Mouse (Mus musculus): Measurements from ENCODE around the gene Pacrg. TPM values are rescaled to one million over a fixed set of nuclear protein-coding genes. Genes with fewer than 3 reads are reported as not detected.

The Pacrg gene
- polyA plus RNA-seq, 1 experiment from 2014 or later: 1.8 TPM

- H3K4me1 ChIP-seq (ENCODE audit: control insufficient read depth, insufficient read depth, low read length): no peaks in the 10 kb centered on the region
- no peak for ATAC-seq (ENCODE audit: insufficient number of reproducible peaks, insufficient read depth, low FRiP score, low read depth)
- no peak overlapping the region for H3K4me2 ChIP-seq (replicated peaks; ENCODE audit: low read depth, low read length)
- H3K27me3 ChIP-seq (ENCODE audit: control insufficient read depth, insufficient read depth, low read length): no peaks in the 10 kb centered on the region
- no peaks in the 10 kb centered on the region for H3K36me3 ChIP-seq (ENCODE audit: control insufficient read depth, insufficient read depth, low read length)
- no peak overlapping the region for H3K27ac ChIP-seq (ENCODE audit: low read length)
- H3K9ac ChIP-seq (replicated peaks; ENCODE audit: low read depth, low read length): no peak overlapping the region
- H3K4me3 ChIP-seq (ENCODE audit: low read depth, low read length): no peak overlapping the region
- no peaks in the 10 kb centered on the region for H3K9me3 ChIP-seq (ENCODE audit: control insufficient read depth, low read depth, low read length)
- 75% methylated on average over 3 of the region's 3 CpGs for WGBS
Observed at GRCm38 (mm10) chr17:10549825-10550224, 290.3 kb downstream of the Pacrg start.

GRCm38 (mm10) chr17:10548969-10549368, 291.1 kb downstream of the Pacrg start:
- no peak overlapping the region for H3K27ac ChIP-seq (ENCODE audit: low read length)

GRCm38 (mm10) chr17:10540772-10541171, 299.3 kb downstream of the Pacrg start:
- ATAC-seq (ENCODE audit: insufficient number of reproducible peaks, insufficient read depth, low FRiP score, low read depth): no peak
- H3K9me3 ChIP-seq (ENCODE audit: control insufficient read depth, low read depth, low read length): no peaks in the 10 kb centered on the region
- H3K4me3 ChIP-seq (ENCODE audit: low read depth, low read length): no peak overlapping the region
- no peak overlapping the region for H3K9ac ChIP-seq (replicated peaks; ENCODE audit: low read depth, low read length)
- no peak overlapping the region for H3K4me2 ChIP-seq (replicated peaks; ENCODE audit: low read depth, low read length)
- H3K36me3 ChIP-seq (ENCODE audit: control insufficient read depth, insufficient read depth, low read length): no peaks in the 10 kb centered on the region
- no peak overlapping the region for H3K27ac ChIP-seq (ENCODE audit: low read length)
- no peaks in the 10 kb centered on the region for H3K4me1 ChIP-seq (ENCODE audit: control insufficient read depth, insufficient read depth, low read length)
- 82% methylated on average over 2 of the region's 2 CpGs for WGBS
- no peaks in the 10 kb centered on the region for H3K27me3 ChIP-seq (ENCODE audit: control insufficient read depth, insufficient read depth, low read length)

More at GRCm38 (mm10) chr17:10548969-10549368, 291.1 kb downstream of the Pacrg start:
- no peaks in the 10 kb centered on the region for H3K4me1 ChIP-seq (ENCODE audit: control insufficient read depth, insufficient read depth, low read length)
- no peaks in the 10 kb centered on the region for H3K9me3 ChIP-seq (ENCODE audit: control insufficient read depth, low read depth, low read length)
- 93% methylated on average over 4 of the region's 4 CpGs for WGBS
- no peaks in the 10 kb centered on the region for H3K27me3 ChIP-seq (ENCODE audit: control insufficient read depth, insufficient read depth, low read length)
- H3K9ac ChIP-seq (replicated peaks; ENCODE audit: low read depth, low read length): no peak overlapping the region
- no peak overlapping the region for H3K4me2 ChIP-seq (replicated peaks; ENCODE audit: low read depth, low read length)
- no peak for ATAC-seq (ENCODE audit: insufficient number of reproducible peaks, insufficient read depth, low FRiP score, low read depth)
- H3K36me3 ChIP-seq (ENCODE audit: control insufficient read depth, insufficient read depth, low read length): no peaks in the 10 kb centered on the region
- H3K4me3 ChIP-seq (ENCODE audit: low read depth, low read length): no peak overlapping the region

- Histone ChIP-seq H3K27me3 (ENCODE audit: control insufficient read depth, insufficient read depth, low read length) (no peaks in the 10 kb centered on the region), H3K4me1 (ENCODE audit: control insufficient read depth, insufficient read depth, low read length) (no peaks in the 10 kb centered on the region), H3K4me2 (replicated peaks; ENCODE audit: low read depth, low read length) (no peak overlapping the region), H3K9me3 (ENCODE audit: control insufficient read depth, low read depth, low read length) (no peaks in the 10 kb centered on the region), H3K4me3 (ENCODE audit: low read depth, low read length) (no peak overlapping the region), H3K27ac (ENCODE audit: low read length) (no peak overlapping the region), H3K36me3 (ENCODE audit: control insufficient read depth, insufficient read depth, low read length) (no peaks in the 10 kb centered on the region), H3K9ac (replicated peaks; ENCODE audit: low read depth, low read length) (no peak overlapping the region)
- ATAC-seq (ENCODE audit: insufficient number of reproducible peaks, insufficient read depth, low FRiP score, low read depth): no peak
- 67% methylated on average over 8 of the region's 8 CpGs for WGBS
Observed at GRCm38 (mm10) chr17:10534206-10534605, 305.9 kb downstream of the Pacrg start.

- H3K4me2 ChIP-seq (replicated peaks; ENCODE audit: low read depth, low read length): no peak overlapping the region
- no peaks in the 10 kb centered on the region for H3K36me3 ChIP-seq (ENCODE audit: control insufficient read depth, insufficient read depth, low read length)
- no peak overlapping the region for H3K4me3 ChIP-seq (ENCODE audit: low read depth, low read length)
- H3K27me3 ChIP-seq (ENCODE audit: control insufficient read depth, insufficient read depth, low read length): no peaks in the 10 kb centered on the region
- ATAC-seq (ENCODE audit: insufficient number of reproducible peaks, insufficient read depth, low FRiP score, low read depth): no peak
- H3K9ac ChIP-seq (replicated peaks; ENCODE audit: low read depth, low read length): no peak overlapping the region
- H3K4me1 ChIP-seq (ENCODE audit: control insufficient read depth, insufficient read depth, low read length): no peaks in the 10 kb centered on the region
- no peaks in the 10 kb centered on the region for H3K9me3 ChIP-seq (ENCODE audit: control insufficient read depth, low read depth, low read length)
- no peak overlapping the region for H3K27ac ChIP-seq (ENCODE audit: low read length)
- WGBS: 68% methylated on average over 7 of the region's 7 CpGs
Observed at GRCm38 (mm10) chr17:10533461-10533860, 306.6 kb downstream of the Pacrg start.

- Histone ChIP-seq H3K36me3 (ENCODE audit: control insufficient read depth, insufficient read depth, low read length) (no peaks in the 10 kb centered on the region), H3K4me2 (replicated peaks; ENCODE audit: low read depth, low read length) (no peak overlapping the region), H3K27me3 (ENCODE audit: control insufficient read depth, insufficient read depth, low read length) (no peaks in the 10 kb centered on the region), H3K4me3 (ENCODE audit: low read depth, low read length) (no peak overlapping the region), H3K9ac (replicated peaks; ENCODE audit: low read depth, low read length) (no peak overlapping the region), H3K4me1 (ENCODE audit: control insufficient read depth, insufficient read depth, low read length) (no peaks in the 10 kb centered on the region), H3K27ac (ENCODE audit: low read length) (no peak overlapping the region), H3K9me3 (ENCODE audit: control insufficient read depth, low read depth, low read length) (no peaks in the 10 kb centered on the region)
- ATAC-seq (ENCODE audit: insufficient number of reproducible peaks, insufficient read depth, low FRiP score, low read depth): no peak
- WGBS: 30% methylated on average over 8 of the region's 8 CpGs
Observed at GRCm38 (mm10) chr17:10531024-10531423, 309.1 kb downstream of the Pacrg start.

GRCm38 (mm10) chr17:10529329-10529955, 310.7 kb downstream of the Pacrg start:
- 68% methylated on average over 3 of the region's 3 CpGs for WGBS
- no peaks in the 10 kb centered on the region for H3K9me3 ChIP-seq (ENCODE audit: control insufficient read depth, low read depth, low read length)
- H3K27ac ChIP-seq (ENCODE audit: low read length): no peak overlapping the region
- no peak overlapping the region for H3K4me3 ChIP-seq (ENCODE audit: low read depth, low read length)
- no peak overlapping the region for H3K4me2 ChIP-seq (replicated peaks; ENCODE audit: low read depth, low read length)
- ATAC-seq (ENCODE audit: insufficient number of reproducible peaks, insufficient read depth, low FRiP score, low read depth): no peak
- H3K36me3 ChIP-seq (ENCODE audit: control insufficient read depth, insufficient read depth, low read length): no peaks in the 10 kb centered on the region
- H3K27me3 ChIP-seq (ENCODE audit: control insufficient read depth, insufficient read depth, low read length): no peaks in the 10 kb centered on the region
- no peaks in the 10 kb centered on the region for H3K4me1 ChIP-seq (ENCODE audit: control insufficient read depth, insufficient read depth, low read length)
- H3K9ac ChIP-seq (replicated peaks; ENCODE audit: low read depth, low read length): no peak overlapping the region

- Histone ChIP-seq H3K4me3 (ENCODE audit: low read depth, low read length) (no peak overlapping the region), H3K4me2 (replicated peaks; ENCODE audit: low read depth, low read length) (no peak overlapping the region), H3K9ac (replicated peaks; ENCODE audit: low read depth, low read length) (no peak overlapping the region), H3K4me1 (ENCODE audit: control insufficient read depth, insufficient read depth, low read length) (no peaks in the 10 kb centered on the region), H3K27me3 (ENCODE audit: control insufficient read depth, insufficient read depth, low read length) (no peaks in the 10 kb centered on the region), H3K36me3 (ENCODE audit: control insufficient read depth, insufficient read depth, low read length) (no peaks in the 10 kb centered on the region), H3K9me3 (ENCODE audit: control insufficient read depth, low read depth, low read length) (no peaks in the 10 kb centered on the region), H3K27ac (ENCODE audit: low read length) (no peak overlapping the region)
- 82% methylated on average over 7 of the region's 7 CpGs for WGBS
- no peak for ATAC-seq (ENCODE audit: insufficient number of reproducible peaks, insufficient read depth, low FRiP score, low read depth)
Observed at GRCm38 (mm10) chr17:10521282-10521681, 318.8 kb downstream of the Pacrg start.

Data from stomach, embryonic 14.5 days (tissue).